Mouse (Mus musculus) forebrain, embryonic 14.5 days (tissue): ENCODE data around the gene Pqlc3. TPM values are rescaled to one million over a fixed set of nuclear protein-coding genes. Genes with fewer than 3 reads are reported as not detected.

ENCODE experiments used
- ATAC-seq: fragments of 200-750 bp; cut with Nextera tagmentation; 2 replicates; pipeline ENCODE4 v1.8.0; 2017; ENCODE audit warnings: mild to moderate bottlenecking, moderate library complexity
- DNase-seq: peaks from one replicate; pipeline ENCODE4 v3.0.0-alpha.2; 2015; ENCODE audit warnings: low spot score
- H3K27ac ChIP-seq: fragments of 300-500 bp; sonication (generic); 2 replicates; pipeline ENCODE4 v1.5.1; 2014; ENCODE audit warnings: low read depth, mild to moderate bottlenecking, control low read depth, low read length, moderate library complexity
- H3K27me3 ChIP-seq: fragments of 300-500 bp; sonication (generic); replicated peaks from 2 replicates; pipeline ENCODE4 v1.6.1; 2014; ENCODE audit warnings: low read length, control low read depth, mixed read lengths; ENCODE audit not compliant: control insufficient read depth, insufficient read depth
- H3K36me3 ChIP-seq: fragments of 300-500 bp; sonication (generic); 2 replicates; pipeline ENCODE4 v1.6.1; 2014; ENCODE audit warnings: low read length, control low read depth; ENCODE audit not compliant: control insufficient read depth, insufficient read depth
- H3K4me1 ChIP-seq: fragments of 300-500 bp; sonication (generic); 2 replicates; pipeline ENCODE4 v1.6.1; 2014; ENCODE audit warnings: antibody characterized with exemption, low read length, control low read depth; ENCODE audit not compliant: control insufficient read depth, insufficient read depth
- H3K4me2 ChIP-seq: fragments of 300-500 bp; sonication (generic); 2 replicates; pipeline ENCODE4 v1.6.1; 2014; ENCODE audit warnings: mild to moderate bottlenecking, control low read depth, low read length
- H3K4me3 ChIP-seq: fragments of 300-500 bp; sonication (generic); 2 replicates; pipeline ENCODE4 v1.5.1; 2014; ENCODE audit warnings: low read depth, low read length, control low read depth
- H3K9ac ChIP-seq: fragments of 300-500 bp; sonication (generic); 2 replicates; pipeline ENCODE4 v1.6.1; 2014; ENCODE audit warnings: mild to moderate bottlenecking, low read length, control low read depth, moderate library complexity
- H3K9me3 ChIP-seq: fragments of 300-500 bp; sonication (generic); replicated peaks from 2 replicates; pipeline ENCODE4 v1.6.1; 2016; ENCODE audit warnings: low read length, control low read depth, mixed read lengths; ENCODE audit not compliant: control insufficient read depth
- WGBS: fragments of 180-500 bp; shearing (Covaris S2); extraction: QIAGEN DNeasy Blood & Tissue Kit; methylation state at CpG from one replicate; pipeline ENCODE4 v1.1.7; 2014; 5-methylcytosine and 5-hydroxymethylcytosine counted together
- polyA plus RNA-seq: library from polyadenylated mRNA; unstranded; fragments of >200 nt; fragmentation: Nextera tagmentation; extraction: Ambion mirVana; gene quantifications from 2 replicates; pipeline ENCODE4 v1.2.1, GENCODE M21; 2014

Gene Pqlc3
- polyA plus RNA-seq, 1 experiment from 2014 or later: 2.1 TPM

DNA sequence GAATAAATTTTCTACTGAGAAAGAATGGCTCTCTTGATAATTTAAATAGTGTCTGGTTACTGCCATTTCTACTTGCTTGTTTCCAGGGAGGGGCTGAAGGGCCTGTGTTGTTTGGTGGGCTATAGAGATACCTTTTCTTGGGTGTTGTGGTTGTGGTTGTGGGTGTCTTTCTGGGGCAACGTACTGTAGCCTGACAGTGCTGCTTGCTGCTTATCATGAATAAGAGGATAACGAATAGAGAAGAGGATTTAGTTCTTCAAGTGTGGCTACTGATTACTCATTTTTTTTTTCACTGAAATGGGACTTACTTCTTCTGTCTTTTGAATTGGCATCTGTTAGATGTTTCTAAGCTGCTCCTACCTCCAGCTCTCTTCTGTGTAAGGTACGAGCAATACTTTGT lies 58.2 kb downstream of the Pqlc3 start:
- no peak overlapping the region for H3K9ac ChIP-seq
- H3K27ac ChIP-seq: no peak overlapping the region
- no peaks in the 10 kb centered on the region for H3K9me3 ChIP-seq
- ATAC-seq (no peak), DNase-seq (no peak)
- H3K4me2 ChIP-seq: no peak overlapping the region
- no peaks in the 10 kb centered on the region for H3K4me1 ChIP-seq
- no peak overlapping the region for H3K4me3 ChIP-seq
- H3K36me3 ChIP-seq: peaks cover 14% of the 10 kb centered on the region; the same call in 1 of the 2 replicates
- 82% methylated on average over 3 of the region's 3 CpGs for WGBS
- H3K27me3 ChIP-seq: no peaks in the 10 kb centered on the region

Other genes with a start within 250 kb of the Pqlc3 start
- gene Greb1, start 199.5 kb downstream of the Pqlc3 start, polyA plus RNA-seq: 0.17 and 0.46 TPM in 2 replicates
- 33.9 and 36.4 TPM in 2 replicates for gene E2f6, start 189.4 kb downstream of the Pqlc3 start, polyA plus RNA-seq
- 12.1 and 13.8 TPM in 2 replicates for gene Rock2, start 105.5 kb downstream of the Pqlc3 start, polyA plus RNA-seq
- gene 2410004P03Rik, start 11.3 kb upstream of the Pqlc3 start, polyA plus RNA-seq: 2.8 and 4.9 TPM in 2 replicates
- gene Kcnf1, start 176.5 kb upstream of the Pqlc3 start, polyA plus RNA-seq: 1.9 and 2.6 TPM in 2 replicates